Mouse (Mus musculus) kidney, embryonic 14.5 days (tissue): Measurements from ENCODE around the gene Fsd2. TPM values are rescaled to one million over a fixed set of nuclear protein-coding genes. Genes with fewer than 3 reads are reported as not detected.

ENCODE experiments used
- microRNA counts: library from miRNA; unstranded; fragments of <30 nt; microRNA quantifications from one replicate; lab custom pipeline; 2017
- polyA plus RNA-seq: library from polyadenylated mRNA; unstranded; fragments of >200 nt; fragmentation: Nextera tagmentation; extraction: Ambion mirVana; gene quantifications from 2 replicates; pipeline ENCODE4 v1.2.1, GENCODE M21; 2014

The Fsd2 gene
- polyA plus RNA-seq, 1 experiment from 2014 or later, result not detected

MicroRNA genes within 50 kb of the gene (microRNA counts, 519-probe panel; counts per million panel counts)
- not detected for microRNA mmu-miR-1839-3p (lab: Ali Mortazavi, UCI)
- 3,145 counts per million, percentile 11 among the panel's probes with 10 or more counts for microRNA mmu-miR-1839-5p (lab: Ali Mortazavi, UCI)

Other genes starting within 250 kb of the Fsd2 start
- 1,503 and 2,103 TPM in 2 replicates for gene Rps17, start 221.7 kb downstream of the Fsd2 start, polyA plus RNA-seq
- 0.64 and 1.6 TPM in 2 replicates for gene Cpeb1, start 111.5 kb downstream of the Fsd2 start, polyA plus RNA-seq
- gene Ap3b2, start 73.0 kb downstream of the Fsd2 start, polyA plus RNA-seq, result 0.67 and 0.92 TPM in 2 replicates
- not detected in 2 replicates for gene BC048679, start 68.7 kb downstream of the Fsd2 start, polyA plus RNA-seq
- 7.0 and 8.2 TPM in 2 replicates for gene Whamm, start 4.3 kb upstream of the Fsd2 start, polyA plus RNA-seq
- 13.8 and 14.5 TPM in 2 replicates for gene Homer2, start 140.6 kb upstream of the Fsd2 start, polyA plus RNA-seq
- 125 and 140 TPM in 2 replicates for gene Ramac, start 196.0 kb upstream of the Fsd2 start, polyA plus RNA-seq
- gene 3110040N11Rik, start 222.5 kb upstream of the Fsd2 start, polyA plus RNA-seq, result 51.1 and 61.1 TPM in 2 replicates